Mouse (Mus musculus) small intestine, adult 2 months (tissue): ENCODE data around the gene Dbt.

ENCODE experiments used
- CTCF ChIP-seq: fragments of 200-500 bp; IDR thresholded peaks from 2 replicates; pipeline ENCODE4 v1.5.1; 2012; ENCODE audit warnings: low read depth, mild to moderate bottlenecking, control low read depth, inconsistent platforms, low read length, moderate library complexity, mixed read lengths; ENCODE audit not compliant: insufficient replicate concordance, insufficient read length; ENCODE audit errors: extremely low read depth
- POLR2A ChIP-seq: fragments of 200-500 bp; IDR thresholded peaks from 2 replicates; pipeline ENCODE4 v1.6.1; 2012; ENCODE audit warnings: low read depth, mild to moderate bottlenecking, control low read depth, inconsistent platforms, low read length, moderate library complexity

- TF ChIP-seq POLR2A (no peak), CTCF (no peak)
These were observed 69.3 kb downstream of the Dbt start for GRCm38 (mm10) chr3:116582201-116582600.
